Comparison of ENCODE assay signal across 8 mouse cellular contexts in the genomic region with DNA sequence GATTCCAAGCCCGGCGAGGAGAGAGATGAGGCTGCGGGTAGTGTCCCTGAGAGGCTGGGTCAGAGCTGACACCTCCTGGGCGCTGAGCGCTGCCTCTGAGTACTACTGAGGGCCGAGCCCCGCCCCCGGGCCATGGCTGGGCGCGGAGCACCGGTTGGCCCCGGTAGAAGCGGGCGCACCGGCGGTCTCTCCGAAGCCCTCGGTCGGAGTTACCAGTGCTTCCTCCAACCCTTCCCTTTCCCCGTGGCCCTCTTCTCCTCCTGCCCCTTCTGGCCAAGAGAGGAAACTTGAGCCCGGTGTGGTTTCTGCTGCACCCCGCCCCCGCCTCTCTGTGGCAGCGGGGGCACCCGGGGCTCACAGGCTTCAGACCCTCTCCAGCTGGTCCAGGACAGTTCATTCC. TPM values are rescaled to one million over a fixed set of nuclear protein-coding genes. Genes with fewer than 3 reads are reported as not detected.
DNase-seq lines count a peak whose midpoint lies in the region; ATAC-seq lines count a peak whose summit lies in the region.

No protein-coding gene starts in this region.

- H3K36me3 ChIP-seq in heart, embryonic 15.5 days = no peaks in the 10 kb centered on the region

- under 1% methylated on average over 25 of the region's 25 CpGs for WGBS in heart, embryonic 15.5 days

- peak overlapping the region; percentile 60 for H3K9ac ChIP-seq in heart, embryonic 15.5 days

- peaks cover 30% of the 10 kb centered on the region for H3K4me1 ChIP-seq in heart, embryonic 15.5 days (replicated peaks)

- H3K27me3 ChIP-seq in heart, embryonic 15.5 days = no peaks in the 10 kb centered on the region

- no peaks in the 10 kb centered on the region for H3K9me3 ChIP-seq in heart, embryonic 15.5 days (replicated peaks)

- DNase-seq in gastrocnemius, adult 18-20 months (ENCODE audit: low spot score) = peak; percentile 43
- no peak for DNase-seq in gastrocnemius, adult 8-10 months (ENCODE audit: low spot score in 2 of 2)
- peak; percentile 73 for DNase-seq in embryo, embryonic 11 days
- DNase-seq in kidney, postnatal 10 days = peak; percentile 63
- peak; percentile 70 to 72 for DNase-seq in lung, postnatal 4 days
- DNase-seq in spleen, adult 12 weeks (ENCODE audit: low spot score) = peak; percentile 69
- no peak for DNase-seq in cerebellum, adult 11 months

- H3K4me2 ChIP-seq in heart, embryonic 15.5 days = peak overlapping the region; percentile 92

- peak; percentile 68 for ATAC-seq in heart, embryonic 15.5 days (replicated peaks; ENCODE audit: insufficient number of reproducible peaks, insufficient read depth, low FRiP score, low read depth)

- no peak overlapping the region; the same call in 1 of the 2 replicates for H3K27ac ChIP-seq in heart, embryonic 15.5 days

- H3K4me3 ChIP-seq in heart, embryonic 15.5 days = peak overlapping the region; percentile 54

RNA-seq across cellular contexts. Expression of gene Nfe2, which starts 3.0 kb away (rescaled TPM):
- total RNA-seq in gastrocnemius, adult 18-20 months (2021) = not detected
- not detected for total RNA-seq in gastrocnemius, adult 8-10 months (2022)
- 1.9 and 5.0 TPM in 2 replicates for polyA plus RNA-seq in heart, embryonic 15.5 days (2015; fragmentation: Nextera tagmentation; extraction: Ambion mirVana)

RNA-seq across cellular contexts. Expression of gene Hnrnpa1, which starts 14.9 kb away (rescaled TPM):
- 10 to 100 TPM; 77.2 to 94.8 TPM for total RNA-seq in gastrocnemius, adult 18-20 months (2021)
- total RNA-seq in gastrocnemius, adult 8-10 months (2022) = 100 to 1,000 TPM in 1 of 4 experiments, 10 to 100 TPM in 3; 82.7 to 111 (median 89.3) TPM
- polyA plus RNA-seq in heart, embryonic 15.5 days (2015; fragmentation: Nextera tagmentation; extraction: Ambion mirVana) = 367 and 376 TPM in 2 replicates

RNA-seq across cellular contexts. Expression of gene Cbx5, which starts 15.6 kb away (rescaled TPM):
- total RNA-seq in gastrocnemius, adult 18-20 months (2021) = 10 to 100 TPM; 25.4 to 35.6 TPM
- 10 to 100 TPM; 25.0 to 34.2 (median 28.9) TPM for total RNA-seq in gastrocnemius, adult 8-10 months (2022)
- 80.0 and 84.2 TPM in 2 replicates for polyA plus RNA-seq in heart, embryonic 15.5 days (2015; fragmentation: Nextera tagmentation; extraction: Ambion mirVana)

RNA-seq across cellular contexts. Expression of gene Copz1, which starts 17.3 kb away (rescaled TPM):
- total RNA-seq in gastrocnemius, adult 18-20 months (2021) = 10 to 100 TPM; 35.8 to 37.3 TPM
- 10 to 100 TPM; 34.7 to 39.4 (median 35.6) TPM for total RNA-seq in gastrocnemius, adult 8-10 months (2022)
- polyA plus RNA-seq in heart, embryonic 15.5 days (2015; fragmentation: Nextera tagmentation; extraction: Ambion mirVana) = 145 and 168 TPM in 2 replicates

RNA-seq across cellular contexts. Expression of gene Gpr84, which starts 55.2 kb away (rescaled TPM):
- total RNA-seq in gastrocnemius, adult 18-20 months (2021) = not detected
- total RNA-seq in gastrocnemius, adult 8-10 months (2022) = not detected
- polyA plus RNA-seq in heart, embryonic 15.5 days (2015; fragmentation: Nextera tagmentation; extraction: Ambion mirVana) = 0.11 and 0.25 TPM in 2 replicates

Comparison
In these comparisons a context has a peak if more than half of its experiments do, and no peak if none do; other contexts are left out.
1. DNase-seq: peak in gastrocnemius, adult 18-20 months (single experiment), embryo, embryonic 11 days (single experiment), kidney, postnatal 10 days (single experiment), lung, postnatal 4 days (2 of 2) and spleen, adult 12 weeks (single experiment); none in gastrocnemius, adult 8-10 months (0 of 2) and cerebellum, adult 11 months (single experiment).